Mouse (Mus musculus) testis, adult 2 months (tissue): Measurements from ENCODE around the gene Actrt2. TPM values are rescaled to one million over a fixed set of nuclear protein-coding genes. Genes with fewer than 3 reads are reported as not detected.

Experiments
- H3K27ac ChIP-seq: fragments of 200-500 bp; 2 replicates; pipeline ENCODE4 v1.5.1; 2012; ENCODE audit warnings: low read depth, low read length; ENCODE audit not compliant: control insufficient read depth, insufficient read depth
- H3K27me3 ChIP-seq: fragments of 200-500 bp; 2 replicates; pipeline ENCODE4 v1.6.1; 2012; ENCODE audit warnings: mild to moderate bottlenecking, low read length, moderate library complexity; ENCODE audit not compliant: control insufficient read depth, insufficient read depth
- H3K36me3 ChIP-seq: fragments of 200-500 bp; 2 replicates; pipeline ENCODE4 v1.6.1; 2012; ENCODE audit warnings: mild to moderate bottlenecking, low read length; ENCODE audit not compliant: control insufficient read depth, insufficient read depth
- H3K4me1 ChIP-seq: fragments of 200-500 bp; 2 replicates; pipeline ENCODE4 v1.6.1; 2012; ENCODE audit warnings: low read length; ENCODE audit not compliant: control insufficient read depth, insufficient read depth
- H3K4me3 ChIP-seq: fragments of 200-500 bp; 2 replicates; pipeline ENCODE4 v1.5.1; 2012; ENCODE audit warnings: low read depth, mild to moderate bottlenecking, low read length, moderate library complexity, mixed read lengths; ENCODE audit not compliant: control insufficient read depth
- CTCF ChIP-seq: fragments of 200-500 bp; IDR thresholded peaks from 2 replicates; pipeline ENCODE4 v1.5.1; 2012; ENCODE audit warnings: low read depth, mild to moderate bottlenecking, inconsistent platforms, low read length, moderate library complexity; ENCODE audit not compliant: control insufficient read depth, insufficient read depth, insufficient replicate concordance
- POLR2A ChIP-seq: fragments of 200-500 bp; IDR thresholded peaks from 2 replicates; pipeline ENCODE4 v1.6.1; 2012; ENCODE audit warnings: low read depth, mild to moderate bottlenecking, inconsistent platforms, low read length, moderate library complexity; ENCODE audit not compliant: control insufficient read depth
- polyA plus RNA-seq: library from polyadenylated mRNA; depleted of rRNA; stranded (reverse); fragments of >200 nt; gene quantifications from 2 replicates; pipeline ENCODE4 v1.2.3, GENCODE M21; 2012

Actrt2 gene
- polyA plus RNA-seq, 1 experiment: 646 TPM

DNA sequence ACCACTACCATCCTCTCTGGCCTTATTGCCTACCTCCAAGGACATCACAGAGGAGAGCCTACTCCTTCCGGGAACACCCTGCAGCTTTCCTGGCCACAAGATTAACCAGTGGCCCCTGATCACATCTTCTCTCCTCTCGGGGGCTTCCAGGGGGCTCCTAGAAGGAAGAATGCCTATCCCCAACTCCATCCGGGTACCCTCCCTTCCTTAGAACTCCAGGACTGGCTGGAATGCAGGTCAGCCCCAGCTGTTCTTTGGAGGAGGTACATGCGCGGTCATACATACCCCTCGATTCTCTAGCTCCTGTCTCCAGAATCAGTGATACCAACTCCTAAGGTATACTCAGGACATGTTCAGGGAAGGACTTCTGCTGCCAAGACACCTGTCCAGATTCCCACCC, 37.4 kb upstream of the Actrt2 start:
- no peak overlapping the region for H3K4me3 ChIP-seq
- no peak overlapping the region for H3K27ac ChIP-seq
- TF ChIP-seq POLR2A: no peak
- TF ChIP-seq CTCF: no peak
- no peaks in the 10 kb centered on the region for H3K4me1 ChIP-seq
- no peaks in the 10 kb centered on the region for H3K27me3 ChIP-seq
- H3K36me3 ChIP-seq: no peaks in the 10 kb centered on the region

DNA sequence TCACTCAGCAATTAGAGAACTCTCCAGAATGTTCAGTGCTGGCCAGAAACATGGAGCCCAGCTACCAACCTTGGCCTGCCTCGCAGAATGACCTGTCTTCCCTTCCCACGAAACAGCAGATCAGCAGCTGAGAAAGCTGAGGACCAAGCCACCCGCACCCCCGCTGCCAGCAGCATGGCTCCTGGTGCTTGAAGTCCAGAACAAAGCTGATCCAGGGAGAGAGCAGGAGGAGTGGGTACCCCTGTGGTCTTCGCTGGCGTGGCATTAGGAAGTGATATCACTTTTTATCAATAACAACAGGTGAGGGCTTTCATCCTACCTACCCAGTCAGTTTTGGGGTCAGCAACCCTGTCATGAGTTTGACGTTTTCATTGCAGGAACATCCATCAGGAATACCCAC, 36.9 kb upstream of the Actrt2 start:
- Histone ChIP-seq H3K27me3 (no peaks in the 10 kb centered on the region), H3K36me3 (no peaks in the 10 kb centered on the region), H3K4me3 (no peak overlapping the region), H3K27ac (no peak overlapping the region), H3K4me1 (no peaks in the 10 kb centered on the region)
- no peak for TF ChIP-seq POLR2A
- no peak for TF ChIP-seq CTCF

DNA sequence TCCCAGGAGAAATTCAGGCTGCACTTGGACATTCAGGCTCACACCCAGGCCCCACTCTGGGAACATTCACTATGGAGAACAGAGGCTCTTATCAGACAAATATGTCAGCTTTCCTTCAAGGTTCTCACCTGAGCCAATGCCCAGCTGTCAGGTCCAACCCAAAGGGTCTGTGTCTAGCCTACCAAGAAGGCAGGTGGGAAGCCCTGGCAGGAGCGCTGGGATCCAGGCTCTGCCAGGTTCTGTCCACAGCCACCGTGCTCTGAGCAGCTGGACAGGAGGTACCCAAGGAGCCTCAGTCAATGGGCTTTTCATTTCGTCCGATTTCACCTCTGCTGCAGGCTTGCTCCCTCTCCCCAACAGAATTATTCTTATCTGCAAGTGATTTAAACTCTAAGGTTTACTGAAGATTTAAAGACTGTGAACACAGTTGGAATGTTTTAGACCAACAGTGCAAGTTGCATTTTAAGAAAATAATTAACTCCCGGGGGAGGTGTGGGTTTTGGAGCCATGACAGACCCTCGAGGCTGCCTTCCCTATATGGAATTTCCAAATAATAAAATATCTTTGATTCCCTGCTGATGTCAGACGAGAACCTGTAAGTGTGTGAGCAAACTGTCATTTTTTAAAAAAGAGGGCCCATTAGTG, 35.9 kb upstream of the Actrt2 start:
- H3K4me3 ChIP-seq: no peak overlapping the region
- no peaks in the 10 kb centered on the region for H3K27me3 ChIP-seq
- no peak overlapping the region for H3K27ac ChIP-seq
- no peak for TF ChIP-seq POLR2A
- TF ChIP-seq CTCF: no peak
- H3K36me3 ChIP-seq: no peaks in the 10 kb centered on the region
- H3K4me1 ChIP-seq: no peaks in the 10 kb centered on the region

DNA sequence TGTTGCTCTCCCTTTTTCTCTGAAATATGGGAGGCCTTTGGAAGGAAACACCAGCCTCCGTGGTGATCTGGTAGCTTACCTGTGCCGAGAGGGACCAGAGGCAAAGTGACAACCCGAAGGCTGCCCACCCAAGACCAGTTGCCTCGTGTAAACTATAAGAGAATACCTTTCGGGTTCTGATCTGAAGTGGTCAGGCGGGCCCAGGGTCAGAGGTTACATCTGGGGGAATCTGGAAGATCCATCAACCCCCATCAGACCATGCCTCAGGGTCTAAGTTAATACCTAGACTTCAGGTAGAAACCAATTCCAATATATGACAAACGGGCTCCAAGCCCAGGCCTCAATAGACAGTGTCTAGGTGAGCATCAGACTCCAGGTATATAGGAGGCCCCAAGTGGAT, 35.3 kb upstream of the Actrt2 start:
- H3K36me3 ChIP-seq: no peaks in the 10 kb centered on the region
- no peak overlapping the region for H3K4me3 ChIP-seq
- no peaks in the 10 kb centered on the region for H3K4me1 ChIP-seq
- TF ChIP-seq POLR2A: no peak
- no peak for TF ChIP-seq CTCF
- H3K27ac ChIP-seq: no peak overlapping the region
- H3K27me3 ChIP-seq: no peaks in the 10 kb centered on the region

DNA sequence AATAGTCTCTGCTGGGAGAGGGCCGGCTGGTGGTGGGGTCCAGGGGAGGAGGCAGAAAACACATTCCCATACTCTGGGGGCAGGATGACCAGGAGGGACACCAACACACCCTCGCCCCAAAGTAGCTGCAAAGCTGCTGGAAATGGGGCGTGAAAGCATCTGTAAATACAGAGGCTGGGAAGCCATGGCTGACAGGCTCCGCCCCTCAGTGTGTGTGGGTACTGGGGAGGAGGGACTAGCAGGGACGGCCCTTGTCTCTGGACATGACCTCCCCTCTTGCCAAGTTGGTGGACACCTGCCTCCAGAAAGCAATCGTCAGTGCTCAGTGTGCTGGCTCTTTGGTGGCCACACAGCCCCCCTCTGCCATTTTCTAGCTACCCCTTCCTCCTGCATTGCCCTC, 34.5 kb upstream of the Actrt2 start:
- TF ChIP-seq POLR2A: no peak
- TF ChIP-seq CTCF: no peak
- H3K36me3 ChIP-seq: no peaks in the 10 kb centered on the region
- no peak overlapping the region for H3K27ac ChIP-seq
- no peaks in the 10 kb centered on the region for H3K27me3 ChIP-seq
- no peak overlapping the region for H3K4me3 ChIP-seq
- no peaks in the 10 kb centered on the region for H3K4me1 ChIP-seq

DNA sequence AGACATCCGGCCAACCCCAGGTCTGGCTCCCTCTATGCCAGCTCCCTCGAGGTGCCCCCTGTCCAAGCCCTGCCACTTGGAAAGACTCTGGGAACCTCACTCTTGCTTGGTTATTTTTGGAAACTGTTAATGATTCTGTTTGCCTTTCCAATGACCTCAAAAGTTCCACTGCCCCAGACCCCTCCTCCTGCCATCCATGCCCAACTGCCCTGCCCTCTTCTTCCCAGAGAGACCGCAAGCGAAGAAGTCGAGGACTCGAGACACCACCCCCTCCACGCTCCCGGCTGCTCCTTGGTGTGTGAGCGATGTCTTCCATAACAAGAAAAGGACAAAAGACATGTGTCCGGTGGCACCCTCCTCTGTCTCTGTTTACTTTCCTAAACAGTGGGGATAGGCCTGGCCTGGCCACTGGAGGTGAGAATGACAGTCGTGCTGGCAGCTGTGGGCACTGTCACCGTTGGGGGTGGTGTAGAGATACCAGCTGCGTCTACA, 33.3 kb upstream of the Actrt2 start:
- Histone ChIP-seq H3K27ac (no peak overlapping the region), H3K4me1 (no peaks in the 10 kb centered on the region), H3K4me3 (no peak overlapping the region), H3K27me3 (no peaks in the 10 kb centered on the region), H3K36me3 (no peaks in the 10 kb centered on the region)
- TF ChIP-seq POLR2A (no peak), CTCF (no peak)

DNA sequence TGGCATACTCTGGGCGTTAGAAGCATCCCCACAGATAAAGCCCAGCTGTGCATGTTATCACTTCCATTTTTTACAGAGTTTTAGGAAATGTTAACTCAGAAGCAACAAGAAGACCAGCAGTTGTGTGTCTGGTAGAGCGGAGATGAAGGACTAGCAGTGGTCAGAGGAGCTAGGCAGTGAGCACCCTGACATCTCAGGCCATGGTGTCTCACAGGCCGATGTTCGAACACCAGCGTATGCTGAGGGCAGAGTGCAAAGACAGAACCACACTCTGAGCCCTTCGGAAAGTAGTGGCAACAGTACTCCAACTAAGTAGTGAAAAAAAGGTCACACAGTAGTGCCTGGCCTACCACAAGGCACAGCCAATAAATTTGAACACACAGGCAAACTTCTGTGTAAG, 32.8 kb upstream of the Actrt2 start:
- Histone ChIP-seq H3K4me1 (no peaks in the 10 kb centered on the region), H3K27me3 (no peaks in the 10 kb centered on the region), H3K36me3 (no peaks in the 10 kb centered on the region), H3K27ac (no peak overlapping the region), H3K4me3 (no peak overlapping the region)
- TF ChIP-seq CTCF (no peak), POLR2A (no peak)
